Mouse (Mus musculus) cortical plate, adult 2 months (tissue): ENCODE results near the gene Il22ra1. TPM values are rescaled to one million over a fixed set of nuclear protein-coding genes. Genes with fewer than 3 reads are reported as not detected.

ENCODE experiments used
- H3K27ac ChIP-seq: fragments of 200-500 bp; 2 replicates; pipeline ENCODE4 v1.5.1; 2012; ENCODE audit warnings: low read length, control low read depth, inconsistent platforms; ENCODE audit not compliant: insufficient read depth
- H3K4me1 ChIP-seq: fragments of 200-500 bp; 2 replicates; pipeline ENCODE4 v1.6.1; 2011; ENCODE audit warnings: low read length; ENCODE audit not compliant: control insufficient read depth, insufficient read depth
- H3K4me3 ChIP-seq: fragments of 200-500 bp; 2 replicates; pipeline ENCODE4 v1.5.1; 2011; ENCODE audit warnings: mild to moderate bottlenecking, low read length, control low read depth; ENCODE audit not compliant: insufficient read depth
- CTCF ChIP-seq: fragments of 200-500 bp; IDR thresholded peaks from 2 replicates; pipeline ENCODE4 v1.5.1; 2011; ENCODE audit warnings: mild to moderate bottlenecking, control low read depth, low read length; ENCODE audit not compliant: insufficient read depth; ENCODE audit errors: extremely low read depth
- POLR2A ChIP-seq: fragments of 200-500 bp; IDR thresholded peaks from 2 replicates; pipeline ENCODE4 v1.6.1; 2011; ENCODE audit warnings: mild to moderate bottlenecking, low read length, control low read depth; ENCODE audit not compliant: insufficient read depth; ENCODE audit errors: extremely low read depth
- polyA plus RNA-seq: library from polyadenylated mRNA; depleted of rRNA; stranded (reverse); fragments of >200 nt; gene quantifications from 2 replicates; pipeline ENCODE4 v1.2.3, GENCODE M21; 2012

Gene Il22ra1
- polyA plus RNA-seq, 1 experiment: not detected

DNA sequence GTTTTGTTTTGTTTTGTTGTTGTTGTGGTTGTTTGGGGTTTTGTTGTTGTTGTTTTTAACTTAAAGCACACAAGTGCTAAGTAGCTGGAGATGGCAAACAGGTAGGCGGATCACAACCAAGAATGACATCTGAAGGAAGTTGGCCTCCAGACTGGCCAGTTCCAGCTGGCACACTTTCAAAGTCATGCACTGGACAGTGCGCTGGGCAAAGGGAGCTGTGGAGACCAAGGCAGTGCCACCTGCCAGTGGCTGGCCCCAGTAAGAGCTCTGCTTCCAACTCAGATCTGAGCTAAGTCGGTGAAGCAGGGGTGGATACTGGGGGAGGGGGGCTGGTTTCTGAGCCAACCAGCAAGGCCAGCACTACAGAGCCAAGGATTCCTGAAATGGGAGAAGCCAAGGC lies 39.0 kb downstream of the Il22ra1 start:
- H3K27ac ChIP-seq: no peak overlapping the region
- H3K4me3 ChIP-seq: no peak overlapping the region
- TF ChIP-seq POLR2A (no peak), CTCF (no peak)
- H3K4me1 ChIP-seq: no peaks in the 10 kb centered on the region

DNA sequence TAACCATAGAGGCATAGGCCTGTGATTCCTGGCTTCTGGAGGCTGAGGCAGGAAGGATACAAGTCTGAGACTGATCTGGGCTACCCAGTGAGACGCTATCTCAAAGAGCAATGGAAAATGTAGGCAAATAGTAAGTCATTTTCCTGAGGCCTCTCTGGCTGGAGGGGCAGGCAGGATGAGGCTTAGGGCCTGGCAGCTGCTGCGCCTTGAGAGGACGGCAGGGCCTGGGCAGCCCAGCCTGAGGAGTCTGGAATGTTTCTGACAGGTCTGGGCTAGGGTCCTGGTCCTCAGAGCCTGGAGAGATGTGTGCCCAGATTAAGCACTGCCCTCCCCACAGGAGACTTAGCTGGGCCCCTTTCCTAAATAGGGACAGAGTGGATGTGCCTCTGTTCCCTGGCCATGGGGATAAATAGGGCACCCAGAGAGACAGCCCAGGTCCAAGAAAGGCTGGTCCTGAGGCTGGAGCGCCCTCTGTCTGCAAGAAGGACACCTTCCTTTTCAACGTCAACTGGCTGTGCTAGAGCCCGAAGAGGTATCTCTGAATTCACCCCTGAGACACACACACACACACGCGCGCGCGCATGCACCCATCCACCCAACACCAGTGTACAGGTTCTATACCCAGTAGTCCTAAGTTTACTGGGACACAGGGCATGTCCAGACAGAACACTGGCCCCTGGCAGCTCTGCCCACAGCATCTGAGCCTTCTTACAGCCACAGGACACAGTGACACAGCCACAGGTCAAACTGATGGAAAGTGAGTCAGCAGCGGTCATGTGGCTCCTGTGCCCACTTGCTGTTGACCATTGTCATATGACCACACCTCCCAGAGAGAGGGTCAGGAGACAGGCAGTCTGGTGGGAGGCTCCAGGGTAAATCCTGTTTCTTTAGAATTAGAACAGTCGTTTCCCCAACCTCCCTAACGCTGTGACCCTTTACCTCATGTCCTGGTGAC lies 40.9 kb downstream of the Il22ra1 start:
- H3K4me3 ChIP-seq: no peak overlapping the region
- no peak overlapping the region for H3K27ac ChIP-seq
- peak; percentile 57 for TF ChIP-seq CTCF
- no peak for TF ChIP-seq POLR2A
- H3K4me1 ChIP-seq: no peaks in the 10 kb centered on the region

DNA sequence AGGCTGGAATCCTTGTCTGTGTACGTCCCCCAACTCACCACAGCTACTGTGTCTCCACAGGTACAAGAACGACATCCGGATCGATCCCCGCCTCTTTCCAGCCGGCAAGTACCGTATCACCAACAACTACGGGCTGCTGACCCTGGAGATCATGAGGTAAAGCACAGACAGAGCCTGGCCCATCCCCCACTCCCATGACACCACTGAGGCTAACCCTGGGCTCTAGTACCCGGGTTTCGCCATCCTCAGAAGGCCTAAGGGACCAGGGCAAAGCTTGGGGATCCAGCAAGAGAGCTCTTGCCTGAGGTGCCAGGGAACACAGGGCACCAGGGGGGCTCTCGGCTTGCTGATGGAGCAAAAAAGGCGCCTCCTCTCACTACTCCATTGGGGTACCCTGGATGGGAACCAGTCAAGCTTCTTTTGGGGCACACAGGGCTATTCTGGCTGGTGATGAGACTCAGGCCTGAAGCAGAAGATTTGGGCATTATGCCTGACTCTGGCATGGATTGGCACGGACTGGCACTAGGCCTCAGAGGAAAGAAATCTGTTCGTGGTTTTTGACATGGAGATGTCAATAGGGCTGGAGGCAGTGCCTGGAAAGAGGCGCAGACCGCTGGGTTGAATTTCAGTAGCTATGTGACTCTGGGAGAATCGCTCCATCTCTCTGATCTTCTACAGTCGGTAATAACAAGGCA lies 42.8 kb downstream of the Il22ra1 start:
- Histone ChIP-seq H3K4me1 (no peaks in the 10 kb centered on the region), H3K4me3 (no peak overlapping the region), H3K27ac (no peak overlapping the region)
- TF ChIP-seq CTCF: no peak
- no peak for TF ChIP-seq POLR2A

- TF ChIP-seq POLR2A (no peak), CTCF (no peak)
- H3K27ac ChIP-seq: no peak overlapping the region
- H3K4me3 ChIP-seq: no peak overlapping the region
- no peaks in the 10 kb centered on the region for H3K4me1 ChIP-seq
Observed at GRCm38 (mm10) chr4:135771592-135771991, 43.6 kb downstream of the Il22ra1 start.

DNA sequence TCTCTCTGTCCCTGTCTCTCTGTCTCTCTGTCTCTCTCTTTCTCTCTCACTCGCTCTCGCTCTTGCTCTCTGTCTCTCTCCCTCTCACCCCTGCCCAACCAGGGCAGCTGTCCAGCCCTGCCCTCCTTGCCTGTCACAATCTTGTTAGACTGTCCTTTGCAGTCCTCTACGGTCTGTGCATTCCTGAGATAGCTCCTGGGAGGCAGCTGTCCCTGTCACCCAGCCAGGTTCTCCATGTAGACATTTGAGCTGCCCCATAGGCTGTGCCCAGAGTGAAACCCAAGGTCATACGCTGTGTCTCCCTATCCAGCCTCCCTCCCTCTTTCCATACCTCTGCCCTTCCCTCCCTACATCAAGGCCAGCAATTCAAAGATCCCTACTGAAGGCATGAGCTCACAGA lies 44.7 kb downstream of the Il22ra1 start:
- H3K4me1 ChIP-seq: no peaks in the 10 kb centered on the region
- TF ChIP-seq CTCF: no peak
- TF ChIP-seq POLR2A: no peak
- H3K27ac ChIP-seq: no peak overlapping the region
- H3K4me3 ChIP-seq: no peak overlapping the region

GRCm38 (mm10) chr4:135774496-135774895 lies 46.5 kb downstream of the Il22ra1 start:
- Histone ChIP-seq H3K4me1 (no peaks in the 10 kb centered on the region), H3K4me3 (no peak overlapping the region), H3K27ac (no peak overlapping the region)
- TF ChIP-seq CTCF (no peak), POLR2A (no peak)

DNA sequence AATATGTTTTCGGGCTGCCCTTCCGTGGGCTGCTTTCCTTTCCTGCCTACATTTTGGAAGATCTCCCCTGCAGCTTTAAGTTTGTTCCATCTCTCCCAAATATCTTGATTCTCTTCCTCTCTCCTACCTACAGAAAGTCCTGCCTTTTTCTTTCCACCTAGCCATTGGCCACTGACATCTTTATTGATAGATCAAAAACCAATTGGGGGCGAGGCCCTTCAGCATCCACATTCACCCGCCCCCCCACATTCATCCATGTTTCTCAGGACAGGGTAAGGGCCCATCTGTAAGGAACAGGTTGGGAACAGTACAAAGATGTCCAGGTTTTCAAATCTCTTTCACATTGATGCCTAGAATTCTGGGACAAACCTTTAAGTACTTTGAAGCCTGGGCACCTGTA lies 48.9 kb downstream of the Il22ra1 start:
- no peak overlapping the region for H3K4me3 ChIP-seq
- H3K27ac ChIP-seq: no peak overlapping the region
- no peak for TF ChIP-seq CTCF
- no peak for TF ChIP-seq POLR2A
- H3K4me1 ChIP-seq: no peaks in the 10 kb centered on the region

- no peak overlapping the region for H3K27ac ChIP-seq
- H3K4me1 ChIP-seq: no peaks in the 10 kb centered on the region
- H3K4me3 ChIP-seq: no peak overlapping the region
- TF ChIP-seq CTCF (no peak), POLR2A (no peak)
Observed at GRCm38 (mm10) chr4:135779661-135780060, 51.7 kb downstream of the Il22ra1 start.

- Histone ChIP-seq H3K4me3 (no peak overlapping the region), H3K27ac (no peak overlapping the region), H3K4me1 (no peaks in the 10 kb centered on the region)
- TF ChIP-seq CTCF (no peak), POLR2A (no peak)
Observed at GRCm38 (mm10) chr4:135780255-135780654, 52.3 kb downstream of the Il22ra1 start.
